Mouse (Mus musculus) mature B cell (primary cell): ENCODE measurements around the gene Mmp24.
"Not testable (repeated sequence)": the region's sequence is repeated elsewhere in the genome, so short reads cannot be mapped to it uniquely, and the experiment has no call there.

ENCODE experiments used
- in situ Hi-C: fragments of 300-500 bp; cut with MboI; formaldehyde crosslinking; loops from 2 replicates; pipeline ENCODE4 v1.14.3; 2019

The Mmp24 gene

GRCm38 (mm10) chr2:155811821-155812396, 36.8 kb downstream of the Mmp24 start:
- in situ Hi-C loops, result no loop called here

- in situ Hi-C loops, result no loop called here
Observed at GRCm38 (mm10) chr2:155812637-155813036, 37.5 kb downstream of the Mmp24 start.

DNA sequence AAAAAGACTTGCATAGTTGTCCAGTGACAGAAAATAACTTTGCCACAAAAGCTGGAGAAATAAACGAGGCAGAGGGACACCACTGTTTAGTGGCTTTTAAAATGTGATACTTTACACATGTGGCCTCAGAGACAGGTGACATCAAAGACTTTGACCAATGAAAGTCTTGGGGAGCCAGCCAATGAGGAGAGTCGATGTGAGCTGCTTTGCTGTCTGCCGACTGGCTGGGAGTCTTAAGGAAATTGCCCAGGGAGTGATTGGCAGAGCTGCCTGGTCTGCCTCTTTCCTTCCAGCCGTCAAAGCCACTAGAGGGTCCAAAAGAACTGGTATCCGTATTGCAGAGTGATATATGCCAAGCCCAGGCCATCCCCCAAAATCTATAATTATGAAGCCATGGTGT, 39.7 kb downstream of the Mmp24 start:
- in situ Hi-C loops, result no loop called here

DNA sequence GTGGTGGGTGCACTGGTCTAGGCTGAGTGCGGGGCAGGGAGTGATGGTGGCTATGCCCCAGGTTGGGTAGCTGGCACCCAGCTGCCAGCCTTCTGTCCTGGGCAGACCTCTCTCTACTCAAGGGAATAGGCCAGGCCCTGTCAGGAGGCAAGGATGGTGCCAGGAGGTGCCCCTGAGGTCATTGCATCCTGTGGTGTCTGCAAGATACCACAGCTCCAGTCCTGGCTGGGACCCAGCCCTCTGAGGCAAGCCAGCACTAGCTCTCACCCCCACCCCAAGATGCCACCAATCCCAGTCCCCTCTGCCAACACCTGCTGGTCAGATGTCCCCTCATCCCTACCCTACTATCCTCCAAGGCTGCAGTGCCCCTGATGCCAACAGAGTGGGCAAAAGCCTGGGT, 41.0 kb downstream of the Mmp24 start:
- in situ Hi-C loops, result no loop called here

- in situ Hi-C loops, result no loop called here
Observed at GRCm38 (mm10) chr2:155817301-155818245, 42.4 kb downstream of the Mmp24 start.

DNA sequence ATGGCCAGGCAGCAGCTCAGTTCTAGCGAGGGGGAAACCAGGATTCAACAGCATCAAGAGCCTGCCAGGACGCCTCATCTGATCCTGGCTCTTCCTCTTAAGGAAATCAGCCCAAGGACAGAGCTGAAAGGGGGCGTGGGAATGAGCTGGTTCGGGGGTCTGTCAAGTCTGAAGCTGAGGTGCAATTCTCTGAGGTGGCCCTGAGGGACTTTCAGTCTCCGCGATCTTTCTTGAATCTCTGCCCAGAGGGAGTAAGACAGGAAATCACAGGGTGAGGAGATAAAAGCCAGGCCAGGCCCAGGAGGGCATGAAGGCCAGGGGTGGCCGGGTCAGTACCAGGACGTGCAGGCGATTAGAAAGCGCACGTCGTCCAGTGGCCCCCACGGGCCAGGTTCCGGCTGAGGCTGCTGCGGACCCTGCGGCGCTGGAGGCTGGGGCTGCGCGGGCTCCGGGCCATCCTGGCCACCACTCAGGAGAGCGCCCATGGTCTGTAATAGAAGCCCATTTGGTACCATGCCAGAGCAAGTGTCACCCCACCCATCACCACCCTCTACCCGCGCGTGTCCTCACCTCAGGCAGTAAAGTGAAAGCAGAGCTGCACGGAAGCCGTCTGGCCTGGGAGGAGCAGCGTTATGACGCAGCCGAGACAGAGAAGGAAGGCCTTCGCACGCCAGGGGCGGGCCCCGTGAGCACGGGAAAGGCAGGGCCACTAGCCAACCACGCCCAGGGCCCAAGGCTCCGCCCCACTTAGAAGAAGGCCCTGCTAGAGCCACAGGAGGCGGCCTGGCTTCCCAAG, 43.7 kb downstream of the Mmp24 start:
- in situ Hi-C loops, result no loop called here

DNA sequence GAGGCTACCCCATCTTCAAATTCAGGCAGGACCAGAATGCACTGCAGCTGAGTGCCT, 44.1 kb downstream of the Mmp24 start, which contains the start of gene BC029722:
Gene BC029722 (minus strand): TSS at position 35 of the 57 bp plus-strand sequence.
- in situ Hi-C loops, result no loop called here

- in situ Hi-C loops, result no loop called here
Observed at GRCm38 (mm10) chr2:155819449-155820251, 44.5 kb downstream of the Mmp24 start.

- in situ Hi-C loops, result no loop called here
Observed at GRCm38 (mm10) chr2:155820779-155821178, 45.6 kb downstream of the Mmp24 start.

DNA sequence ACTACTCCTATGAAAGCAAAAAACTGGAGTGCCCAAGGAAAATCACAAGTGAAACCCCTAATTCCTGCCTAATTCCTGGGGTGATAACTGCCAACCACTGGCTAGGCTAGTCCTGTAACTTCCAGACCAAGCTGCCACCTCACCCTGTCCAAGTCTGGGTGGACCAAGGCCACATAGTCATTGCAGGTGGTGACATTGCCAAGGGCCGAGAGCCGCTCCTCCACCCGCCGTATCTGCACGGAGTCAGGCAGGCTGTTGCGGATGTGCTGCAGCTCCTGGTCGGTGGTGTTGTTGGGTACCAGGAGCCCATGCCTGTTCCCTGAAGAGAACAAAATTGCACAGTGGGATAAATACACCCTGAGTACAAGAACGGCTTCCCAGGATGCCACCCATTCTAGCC, 48.6 kb downstream of the Mmp24 start:
- in situ Hi-C loops, result no loop called here

- in situ Hi-C loops, result no loop called here
Observed at GRCm38 (mm10) chr2:155825904-155826629, 50.9 kb downstream of the Mmp24 start.

- in situ Hi-C loops, result no loop called here
Observed at GRCm38 (mm10) chr2:155826630-155827424, 51.7 kb downstream of the Mmp24 start, which contains the start of gene Eif6. Gene Eif6, minus strand, starts transcription at chr2:155826925.

DNA sequence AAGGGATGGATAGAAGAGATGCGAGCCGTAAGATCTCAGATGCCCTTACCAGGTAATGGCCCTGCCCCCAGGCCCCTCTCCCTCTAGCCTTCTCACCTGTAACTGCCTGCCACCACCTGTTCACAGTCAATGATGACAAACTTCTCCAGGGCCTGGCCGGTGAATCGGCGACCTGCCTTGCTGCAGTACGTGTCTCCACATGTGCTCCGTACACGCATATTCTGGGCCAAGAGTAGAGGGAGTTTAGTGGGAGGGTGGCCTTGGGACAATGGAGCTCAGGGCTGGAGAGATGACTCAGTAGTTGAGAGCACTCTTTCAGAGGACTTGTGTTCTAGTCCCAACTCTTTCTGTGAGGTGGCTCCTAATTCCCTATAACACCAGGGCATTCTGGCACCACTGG, 55.7 kb downstream of the Mmp24 start:
- in situ Hi-C loops, result no loop called here

- in situ Hi-C loops, result no loop called here
Observed at GRCm38 (mm10) chr2:155831302-155831701, 56.2 kb downstream of the Mmp24 start.

DNA sequence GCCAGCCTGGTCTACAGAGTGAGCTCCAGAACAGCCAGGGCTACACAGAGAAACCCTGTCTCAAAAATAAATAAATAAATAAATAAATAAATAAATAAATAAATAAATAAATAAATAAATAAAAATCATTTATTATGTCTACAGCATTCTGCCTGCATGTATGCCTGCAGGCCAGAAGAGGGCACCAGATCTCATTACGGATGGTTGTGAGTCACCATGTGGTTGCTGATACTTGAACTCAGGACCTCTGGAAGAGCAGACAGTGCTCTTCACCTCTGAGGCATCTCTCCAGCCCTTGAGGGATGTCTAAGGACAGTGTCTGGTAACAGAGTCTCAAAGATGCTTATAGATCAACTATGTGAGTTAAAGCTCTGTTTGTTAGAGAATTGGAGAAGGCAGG, 56.9 kb downstream of the Mmp24 start:
- in situ Hi-C loops, result not testable (repeated sequence)

- in situ Hi-C loops, result no loop called here
Observed at GRCm38 (mm10) chr2:155834732-155835131, 59.6 kb downstream of the Mmp24 start, which contains the start of gene Fam83c. Gene Fam83c, minus strand, starts transcription at chr2:155834854.

DNA sequence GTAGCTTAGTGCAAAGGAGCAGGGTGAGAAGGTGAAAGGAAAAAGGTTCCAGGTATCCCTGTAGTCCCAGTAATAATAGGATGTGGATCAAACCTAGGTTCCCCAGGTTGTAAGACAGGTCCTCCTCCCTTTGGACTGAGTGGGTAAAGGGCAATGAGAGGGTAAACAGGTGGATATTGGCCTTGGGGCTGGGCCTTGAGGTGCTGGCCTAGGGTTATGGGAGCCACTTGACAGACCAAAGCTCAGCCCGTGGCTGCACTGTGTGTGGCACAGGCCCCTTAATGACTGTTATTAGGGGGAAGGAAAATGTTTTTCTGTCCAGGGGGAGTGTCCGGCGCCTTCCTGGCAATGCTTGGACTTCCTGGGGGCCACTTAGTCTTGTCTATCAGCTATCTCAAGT, 62.8 kb downstream of the Mmp24 start:
- in situ Hi-C loops, result no loop called here

DNA sequence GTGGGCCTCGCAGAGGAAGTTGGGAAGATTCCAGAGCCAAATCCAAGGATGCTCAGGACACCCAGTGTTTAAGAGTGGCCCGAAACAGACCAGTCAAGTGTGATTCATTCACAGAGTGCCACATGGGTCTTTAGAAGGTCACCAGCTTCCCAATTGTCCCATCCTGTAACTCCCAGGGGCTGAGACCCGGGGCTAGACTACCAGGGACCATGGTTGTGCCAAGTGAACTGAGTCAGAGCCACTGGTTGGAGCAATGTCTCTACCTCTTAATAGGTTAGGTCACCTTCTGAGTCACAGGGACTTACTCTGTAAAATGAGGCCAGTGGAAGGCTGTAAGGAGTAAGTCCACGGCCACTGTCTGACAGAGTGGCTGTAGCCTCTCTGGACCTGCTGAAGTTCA, 63.8 kb downstream of the Mmp24 start:
- in situ Hi-C loops, result no loop called here

GRCm38 (mm10) chr2:155846930-155847329, 71.8 kb downstream of the Mmp24 start:
- in situ Hi-C loops, result no loop called here

DNA sequence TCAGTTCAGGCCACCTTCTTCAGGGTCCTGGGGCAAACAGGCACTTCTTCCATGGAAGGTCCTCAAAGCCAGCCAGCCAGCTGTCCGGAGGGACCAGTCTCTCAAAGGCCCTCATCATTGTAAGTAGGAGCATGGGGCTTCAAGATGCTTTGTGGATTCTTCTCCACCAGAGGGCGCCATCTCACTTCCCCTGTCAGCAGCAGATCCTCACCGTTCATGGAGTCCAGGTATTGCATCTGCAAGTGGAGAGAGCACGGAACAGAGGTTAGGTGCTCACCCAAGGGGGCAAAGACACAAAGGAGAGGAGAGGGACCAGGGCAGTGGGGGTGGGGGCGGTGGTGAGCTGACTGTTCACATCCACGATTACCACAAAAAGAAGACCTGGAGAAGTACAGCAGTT, 73.1 kb downstream of the Mmp24 start:
- in situ Hi-C loops, result no loop called here

DNA sequence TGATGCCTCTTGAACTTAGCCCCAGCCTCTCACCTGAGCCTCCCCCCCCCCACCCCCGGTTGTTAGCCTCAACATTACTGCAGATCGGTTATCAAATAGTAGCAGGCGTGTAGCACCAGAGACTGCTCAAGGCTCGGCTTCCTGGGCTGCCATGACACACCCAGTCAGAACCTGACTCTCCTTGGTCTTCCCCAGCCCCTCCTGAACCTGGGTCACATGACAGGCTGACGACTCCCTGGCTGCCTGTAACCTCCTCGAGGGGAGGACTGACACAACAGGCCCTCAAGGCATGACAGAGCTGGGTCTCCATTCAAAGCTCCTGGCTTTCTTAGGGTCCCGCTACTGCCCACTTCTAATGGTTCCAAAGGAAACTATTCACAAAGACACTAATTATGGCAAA, 74.3 kb downstream of the Mmp24 start:
- in situ Hi-C loops, result no loop called here
